Mouse (Mus musculus) midbrain, embryonic 13.5 days (tissue): Measurements from ENCODE around the gene Taok3. TPM values are rescaled to one million over a fixed set of nuclear protein-coding genes. Genes with fewer than 3 reads are reported as not detected.
A peak's percentile ranks its signal among the peaks of the same experiment; 100 is the strongest.

Experiments used
- ATAC-seq: fragments of 200-750 bp; cut with Nextera tagmentation; 2 replicates; pipeline ENCODE4 v1.8.0; 2017; ENCODE audit warnings: mild to moderate bottlenecking, moderate TSS enrichment, moderate library complexity
- H3K27ac ChIP-seq: fragments of 300-500 bp; sonication (generic); 2 replicates; pipeline ENCODE4 v1.5.1; 2015; ENCODE audit warnings: inconsistent platforms, mild to moderate bottlenecking, moderate library complexity
- H3K27me3 ChIP-seq: fragments of 300-500 bp; sonication (generic); 2 replicates; pipeline ENCODE4 v1.6.1; 2015; ENCODE audit warnings: mild to moderate bottlenecking, inconsistent platforms
- H3K36me3 ChIP-seq: fragments of 300-500 bp; sonication (generic); 2 replicates; pipeline ENCODE4 v1.6.1; 2015; ENCODE audit warnings: mild to moderate bottlenecking, inconsistent platforms
- H3K4me1 ChIP-seq: fragments of 300-500 bp; sonication (generic); replicated peaks from 2 replicates; pipeline ENCODE4 v1.6.1; 2015; ENCODE audit warnings: inconsistent platforms
- H3K4me2 ChIP-seq: fragments of 300-500 bp; sonication (generic); replicated peaks from 2 replicates; pipeline ENCODE4 v1.6.1; 2015; ENCODE audit warnings: moderate library complexity, mild to moderate bottlenecking, inconsistent platforms
- H3K4me3 ChIP-seq: fragments of 300-500 bp; sonication (generic); replicated peaks from 2 replicates; pipeline ENCODE4 v1.5.1; 2015; ENCODE audit warnings: mild to moderate bottlenecking, inconsistent platforms
- H3K9ac ChIP-seq: fragments of 300-500 bp; sonication (generic); replicated peaks from 2 replicates; pipeline ENCODE4 v1.6.1; 2015; ENCODE audit warnings: mild to moderate bottlenecking, inconsistent platforms
- H3K9me3 ChIP-seq: fragments of 300-500 bp; sonication (generic); 2 replicates; pipeline ENCODE4 v1.6.1; 2016; ENCODE audit warnings: mild to moderate bottlenecking, inconsistent platforms
- WGBS: fragments of 180-500 bp; shearing (Covaris S2); methylation state at CpG from one replicate; pipeline ENCODE4 v1.1.7; 2015; 5-methylcytosine and 5-hydroxymethylcytosine counted together
- polyA plus RNA-seq: library from polyadenylated mRNA; unstranded; fragments of >200 nt; fragmentation: Nextera tagmentation; extraction: Ambion mirVana; gene quantifications from 2 replicates; pipeline ENCODE4 v1.2.1, GENCODE M21; 2015

Taok3 gene
- polyA plus RNA-seq, 1 experiment from 2014 or later = 43.7 TPM

- 92% methylated on average over 15 of the region's 15 CpGs for WGBS
- no peaks in the 10 kb centered on the region for H3K27me3 ChIP-seq
- H3K4me3 ChIP-seq = no peak overlapping the region
- peaks cover 2% of the 10 kb centered on the region for H3K4me1 ChIP-seq
- no peak for ATAC-seq
- H3K36me3 ChIP-seq = peaks cover 43% of the 10 kb centered on the region
- H3K4me2 ChIP-seq = no peak overlapping the region
- no peak overlapping the region for H3K9ac ChIP-seq
- H3K27ac ChIP-seq = no peak overlapping the region
- H3K9me3 ChIP-seq = no peaks in the 10 kb centered on the region
Observed at GRCm38 (mm10) chr5:117278809-117279668, 159.1 kb downstream of the Taok3 start.

- peaks cover 8% of the 10 kb centered on the region for H3K4me1 ChIP-seq
- H3K27ac ChIP-seq = no peak overlapping the region
- H3K27me3 ChIP-seq = no peaks in the 10 kb centered on the region
- H3K4me2 ChIP-seq = no peak overlapping the region
- no peak for ATAC-seq
- H3K9me3 ChIP-seq = no peaks in the 10 kb centered on the region
- peaks cover 49% of the 10 kb centered on the region for H3K36me3 ChIP-seq
- WGBS = 81% methylated on average over 4 of the region's 4 CpGs
- H3K9ac ChIP-seq = no peak overlapping the region
- H3K4me3 ChIP-seq = no peak overlapping the region
Observed at GRCm38 (mm10) chr5:117279669-117280050, 159.7 kb downstream of the Taok3 start.

- Histone ChIP-seq H3K36me3 (peaks cover 60% of the 10 kb centered on the region), H3K4me3 (no peak overlapping the region), H3K27ac (no peak overlapping the region), H3K4me2 (no peak overlapping the region), H3K9me3 (no peaks in the 10 kb centered on the region), H3K9ac (no peak overlapping the region), H3K27me3 (no peaks in the 10 kb centered on the region), H3K4me1 (peaks cover 27% of the 10 kb centered on the region)
- WGBS = 94% methylated on average over 10 of the region's 10 CpGs
- ATAC-seq = no peak
Observed at GRCm38 (mm10) chr5:117281536-117281935, 161.6 kb downstream of the Taok3 start.

GRCm38 (mm10) chr5:117282360-117282759, 162.4 kb downstream of the Taok3 start:
- no peaks in the 10 kb centered on the region for H3K9me3 ChIP-seq
- no peaks in the 10 kb centered on the region for H3K27me3 ChIP-seq
- no peak overlapping the region for H3K9ac ChIP-seq
- ATAC-seq = no peak
- H3K4me1 ChIP-seq = peaks cover 29% of the 10 kb centered on the region
- peaks cover 60% of the 10 kb centered on the region for H3K36me3 ChIP-seq
- H3K4me2 ChIP-seq = no peak overlapping the region
- no peak overlapping the region for H3K4me3 ChIP-seq
- WGBS = 91% methylated on average over 8 of the region's 8 CpGs
- no peak overlapping the region for H3K27ac ChIP-seq

GRCm38 (mm10) chr5:117284029-117284428, 164.1 kb downstream of the Taok3 start:
- ATAC-seq = no peak
- H3K27ac ChIP-seq = peak overlapping the region; percentile 25; the same call in 1 of the 2 replicates

GRCm38 (mm10) chr5:117284682-117285081, 164.8 kb downstream of the Taok3 start:
- H3K27me3 ChIP-seq = peaks cover 10% of the 10 kb centered on the region; the same call in 1 of the 2 replicates
- ATAC-seq = no peak
- no peak overlapping the region for H3K4me3 ChIP-seq
- H3K36me3 ChIP-seq = peaks cover 54% of the 10 kb centered on the region
- WGBS = 63% methylated on average over 7 of the region's 7 CpGs
- 0 out of 2 replicates have a peak overlapping the region, but pooled peaks have one; percentile 2 for H3K27ac ChIP-seq
- peaks cover 36% of the 10 kb centered on the region for H3K4me1 ChIP-seq
- no peak overlapping the region for H3K4me2 ChIP-seq
- 0 out of 2 replicates have a peak overlapping the region, but pooled peaks have one; percentile 8 for H3K9ac ChIP-seq
- H3K9me3 ChIP-seq = no peaks in the 10 kb centered on the region

More at GRCm38 (mm10) chr5:117284029-117284428, 164.1 kb downstream of the Taok3 start:
- Histone ChIP-seq H3K4me2 (no peak overlapping the region), H3K9ac (no peak overlapping the region; the same call in 1 of the 2 replicates), H3K27me3 (peaks cover 8% of the 10 kb centered on the region; the same call in 1 of the 2 replicates), H3K9me3 (no peaks in the 10 kb centered on the region), H3K4me1 (peaks cover 36% of the 10 kb centered on the region), H3K4me3 (no peak overlapping the region), H3K36me3 (peaks cover 60% of the 10 kb centered on the region)
- 75% methylated on average over 9 of the region's 9 CpGs for WGBS

- H3K27ac ChIP-seq = no peak overlapping the region
- peaks cover 36% of the 10 kb centered on the region for H3K4me1 ChIP-seq
- H3K36me3 ChIP-seq = peaks cover 49% of the 10 kb centered on the region
- no peak overlapping the region for H3K4me3 ChIP-seq
- H3K27me3 ChIP-seq = peaks cover 10% of the 10 kb centered on the region; the same call in 1 of the 2 replicates
- peak overlapping the region; percentile 69; the same call in 1 of the 2 replicates for H3K4me2 ChIP-seq
- no peak for ATAC-seq
- 82% methylated on average over 4 of the region's 4 CpGs for WGBS
- H3K9me3 ChIP-seq = no peaks in the 10 kb centered on the region
- H3K9ac ChIP-seq = 0 out of 2 replicates have a peak overlapping the region, but pooled peaks have one; percentile 39
Observed at GRCm38 (mm10) chr5:117285266-117285665, 165.3 kb downstream of the Taok3 start.

GRCm38 (mm10) chr5:117286286-117286685, 166.4 kb downstream of the Taok3 start:
- H3K27ac ChIP-seq = no peak overlapping the region
- H3K4me1 ChIP-seq = peaks cover 36% of the 10 kb centered on the region
- WGBS = 61% methylated on average over 3 of the region's 3 CpGs
- H3K27me3 ChIP-seq = peaks cover 10% of the 10 kb centered on the region; the same call in 1 of the 2 replicates
- H3K4me2 ChIP-seq = peak overlapping the region; percentile 69
- ATAC-seq = no peak
- peak overlapping the region; percentile 88 for H3K4me3 ChIP-seq
- peak overlapping the region; percentile 83 for H3K9ac ChIP-seq
- H3K9me3 ChIP-seq = no peaks in the 10 kb centered on the region
- peaks cover 40% of the 10 kb centered on the region for H3K36me3 ChIP-seq

GRCm38 (mm10) chr5:117286831-117287822, 167.2 kb downstream of the Taok3 start, which contains the start of gene Pebp1:
Pebp1 (minus strand) TSS chr5:117287625.
- Histone ChIP-seq H3K4me1 (peaks cover 36% of the 10 kb centered on the region), H3K9me3 (no peaks in the 10 kb centered on the region), H3K4me3 (peak within 1 kb of the TSS; percentile 88), H3K4me2 (peak within 1 kb of the TSS; percentile 69), H3K27me3 (peaks cover 10% of the 10 kb centered on the region; the same call in 1 of the 2 replicates), H3K9ac (peak within 1 kb of the TSS; percentile 83), H3K36me3 (peaks cover 31% of the 10 kb centered on the region), H3K27ac (peak within 1 kb of the TSS; percentile 57)
- under 1% methylated on average over 75 of the region's 77 CpGs for WGBS
- peak; percentile 96 for ATAC-seq

GRCm38 (mm10) chr5:117289646-117290045, 169.7 kb downstream of the Taok3 start:
- Histone ChIP-seq H3K4me3 (no peak overlapping the region), H3K4me2 (no peak overlapping the region), H3K4me1 (peaks cover 27% of the 10 kb centered on the region), H3K9ac (no peak overlapping the region), H3K9me3 (no peaks in the 10 kb centered on the region), H3K27ac (no peak overlapping the region), H3K36me3 (peaks cover 11% of the 10 kb centered on the region), H3K27me3 (peaks cover 10% of the 10 kb centered on the region; the same call in 1 of the 2 replicates)
- ATAC-seq = no peak

GRCm38 (mm10) chr5:117290081-117290480, 170.2 kb downstream of the Taok3 start:
- WGBS = 91% methylated on average over 2 of the region's 2 CpGs

More at GRCm38 (mm10) chr5:117290081-117290480, 170.2 kb downstream of the Taok3 start:
- no peak overlapping the region for H3K27ac ChIP-seq
- no peak overlapping the region for H3K4me2 ChIP-seq
- H3K4me1 ChIP-seq = peaks cover 23% of the 10 kb centered on the region
- H3K9me3 ChIP-seq = no peaks in the 10 kb centered on the region
- ATAC-seq = no peak
- H3K27me3 ChIP-seq = peaks cover 10% of the 10 kb centered on the region; the same call in 1 of the 2 replicates
- peaks cover 7% of the 10 kb centered on the region for H3K36me3 ChIP-seq
- no peak overlapping the region for H3K9ac ChIP-seq
- no peak overlapping the region for H3K4me3 ChIP-seq
